ENCODE assay signal across 21 mouse cellular contexts in genomic region chr11:82861558-82861957, GRCm38 (mm10). TPM values are rescaled to one million over a fixed set of nuclear protein-coding genes. Genes with fewer than 3 reads are reported as not detected.
A peak's percentile ranks its signal among the peaks of the same experiment; 100 is the strongest.
DNase-seq lines count a peak whose midpoint lies in the region; ATAC-seq and TF ChIP-seq lines count a peak whose summit lies in the region.
"Had no signal": no experiment of that assay in that cellular context is flagged by ENCODE, and none has a peak within 500 bp of the region (broad histone marks: within the 10 kb centered on the region; RNA-seq: fewer than 3 reads in every experiment).

No protein-coding gene starts in this region.

- DNase-seq in adrenal gland, postnatal 10 days = peak; percentile 27
- no peak for DNase-seq in adrenal gland, postnatal 25 days
- DNase-seq in urinary bladder, postnatal 14 days (ENCODE audit: low spot score) = peak; percentile 30
- no peak for DNase-seq in urinary bladder, postnatal 25 days (ENCODE audit: low spot score)
- DNase-seq in right cerebral cortex, postnatal 4 days = no peak
- DNase-seq: cerebellum, adult 9-10 months; kidney, adult 11 months; lung, adult 2 months; thymus, postnatal 36 days had no signal

- H3K4me3 ChIP-seq in intestine, embryonic 15.5 days (replicated peaks) = no peak overlapping the region
- no peak overlapping the region for H3K4me3 ChIP-seq in intestine, postnatal 0 days (ENCODE audit: low read depth, low read length)
- H3K4me3 ChIP-seq: embryonic facial prominence, embryonic 15.5 days; heart, embryonic 15.5 days; hindbrain, embryonic 12.5 days; limb, embryonic 13.5 days; neural tube, embryonic 12.5 days had no signal

- no peaks in the 10 kb centered on the region for H3K27me3 ChIP-seq in intestine, embryonic 15.5 days (replicated peaks)
- H3K27me3 ChIP-seq in intestine, postnatal 0 days (replicated peaks; ENCODE audit: control insufficient read depth, insufficient read depth, low read length) = no peaks in the 10 kb centered on the region
- H3K27me3 ChIP-seq: embryonic facial prominence, embryonic 15.5 days; heart, embryonic 15.5 days; hindbrain, embryonic 12.5 days; limb, embryonic 13.5 days; neural tube, embryonic 12.5 days had no signal

- no peaks in the 10 kb centered on the region for H3K9me3 ChIP-seq in intestine, embryonic 15.5 days
- no peaks in the 10 kb centered on the region for H3K9me3 ChIP-seq in intestine, postnatal 0 days (ENCODE audit: control insufficient read depth)
- H3K9me3 ChIP-seq: embryonic facial prominence, embryonic 15.5 days; heart, embryonic 15.5 days; hindbrain, embryonic 12.5 days; limb, embryonic 13.5 days; neural tube, embryonic 12.5 days had no signal

- peak; percentile 56 for ATAC-seq in intestine, embryonic 15.5 days
- no peak for ATAC-seq in intestine, postnatal 0 days
- ATAC-seq in erythroid progenitor cell, adult 5-6 weeks (replicated peaks; ENCODE audit: low FRiP score, poor library complexity, severe bottlenecking) = no peak
- ATAC-seq: activated CD4-positive, CD25-positive, alpha-beta regulatory T cell, adult 4 months had no signal

- H3K4me2 ChIP-seq in intestine, embryonic 15.5 days (replicated peaks) = no peak overlapping the region
- no peak overlapping the region for H3K4me2 ChIP-seq in intestine, postnatal 0 days (replicated peaks; ENCODE audit: low read depth)
- H3K4me2 ChIP-seq: embryonic facial prominence, embryonic 15.5 days; heart, embryonic 15.5 days; hindbrain, embryonic 12.5 days; limb, embryonic 13.5 days; neural tube, embryonic 12.5 days had no signal

- H3K4me1 ChIP-seq in intestine, embryonic 15.5 days (replicated peaks) = peaks cover 11% of the 10 kb centered on the region; the same call in 1 of the 2 replicates
- no peaks in the 10 kb centered on the region for H3K4me1 ChIP-seq in intestine, postnatal 0 days (replicated peaks; ENCODE audit: control insufficient read depth, insufficient read depth, low read length)
- H3K4me1 ChIP-seq: embryonic facial prominence, embryonic 15.5 days had no signal

- TF ChIP-seq CTCF in intestine, postnatal 0 days (IDR thresholded peaks at IDR 0.05; ENCODE audit: low read depth) = no peak

- no peaks in the 10 kb centered on the region for H3K36me3 ChIP-seq in intestine, embryonic 15.5 days
- no peaks in the 10 kb centered on the region for H3K36me3 ChIP-seq in intestine, postnatal 0 days (ENCODE audit: control insufficient read depth, insufficient read depth)
- H3K36me3 ChIP-seq: embryonic facial prominence, embryonic 15.5 days; heart, embryonic 15.5 days; hindbrain, embryonic 12.5 days; limb, embryonic 13.5 days; neural tube, embryonic 12.5 days had no signal

- 69% methylated on average over 8 of the region's 8 CpGs for WGBS in intestine, embryonic 15.5 days
- WGBS in intestine, postnatal 0 days = 58% methylated on average over 8 of the region's 8 CpGs

- no peak overlapping the region for H3K27ac ChIP-seq in intestine, embryonic 15.5 days
- no peak overlapping the region for H3K27ac ChIP-seq in intestine, postnatal 0 days (ENCODE audit: low read depth, low read length)
- H3K27ac ChIP-seq: embryonic facial prominence, embryonic 15.5 days; heart, embryonic 15.5 days; hindbrain, embryonic 12.5 days; limb, embryonic 13.5 days; neural tube, embryonic 12.5 days had no signal

- no peak overlapping the region for H3K9ac ChIP-seq in intestine, embryonic 15.5 days
- H3K9ac ChIP-seq in intestine, postnatal 0 days (ENCODE audit: low read depth, low read length) = no peak overlapping the region
- H3K9ac ChIP-seq: embryonic facial prominence, embryonic 15.5 days; heart, embryonic 15.5 days; hindbrain, embryonic 12.5 days; limb, embryonic 13.5 days; neural tube, embryonic 12.5 days had no signal

RNA-seq across cellular contexts. Expression of gene Rffl, which starts 9.5 kb away (rescaled TPM):
- total RNA-seq in adrenal gland, postnatal 10 days (2021) = 10 to 100 TPM in 1 of 2 experiments, 1 to 10 TPM in 1; 9.2 to 11.2 TPM
- total RNA-seq in adrenal gland, postnatal 25 days (2021) = 5.9 and 9.4 TPM in 2 replicates
- polyA plus RNA-seq in intestine, embryonic 15.5 days (2015; fragmentation: Nextera tagmentation; extraction: Ambion mirVana) = 12.5 and 13.8 TPM in 2 replicates
- polyA plus RNA-seq in intestine, postnatal 0 days (2015; fragmentation: Nextera tagmentation; extraction: Ambion mirVana) = 9.7 and 9.8 TPM in 2 replicates
- total RNA-seq in erythroid progenitor cell, adult 5-6 weeks (2015; ENCODE audit: low replicate concordance) = 57.4 and 59.5 TPM in 2 replicates
- 78.4 and 78.7 TPM in 2 replicates for total RNA-seq in erythroid progenitor cell, adult 5-6 weeks (2017; ENCODE audit: low replicate concordance)

RNA-seq across cellular contexts. Expression of gene Rad51d, which starts 28.9 kb away (rescaled TPM):
- 10 to 100 TPM; 14.8 to 19.3 TPM for total RNA-seq in adrenal gland, postnatal 10 days (2021)
- total RNA-seq in adrenal gland, postnatal 25 days (2021) = 15.1 and 19.1 TPM in 2 replicates
- polyA plus RNA-seq in intestine, embryonic 15.5 days (2015; fragmentation: Nextera tagmentation; extraction: Ambion mirVana) = 12.7 and 16.0 TPM in 2 replicates
- 9.1 and 9.7 TPM in 2 replicates for polyA plus RNA-seq in intestine, postnatal 0 days (2015; fragmentation: Nextera tagmentation; extraction: Ambion mirVana)
- 2.9 and 5.9 TPM in 2 replicates for total RNA-seq in erythroid progenitor cell, adult 5-6 weeks (2015; ENCODE audit: low replicate concordance)
- 4.4 and 4.5 TPM in 2 replicates for total RNA-seq in erythroid progenitor cell, adult 5-6 weeks (2017; ENCODE audit: low replicate concordance)

RNA-seq across cellular contexts. Expression of gene Fndc8, which starts 30.4 kb away (rescaled TPM):
- under 1 TPM in 1 of 2 experiments, not detected in 1; 0.30 TPM for total RNA-seq in adrenal gland, postnatal 10 days (2021)
- 0.18 TPM in 1 of 2 replicates, not detected in the other for total RNA-seq in adrenal gland, postnatal 25 days (2021)
- 0.15 and 0.23 TPM in 2 replicates for polyA plus RNA-seq in intestine, embryonic 15.5 days (2015; fragmentation: Nextera tagmentation; extraction: Ambion mirVana)
- polyA plus RNA-seq in intestine, postnatal 0 days (2015; fragmentation: Nextera tagmentation; extraction: Ambion mirVana) = 0.09 and 0.16 TPM in 2 replicates
- total RNA-seq in erythroid progenitor cell, adult 5-6 weeks (2015; ENCODE audit: low replicate concordance) = not detected in 2 replicates
- not detected in 2 replicates for total RNA-seq in erythroid progenitor cell, adult 5-6 weeks (2017; ENCODE audit: low replicate concordance)
- total RNA-seq: layer of hippocampus, adult 8-10 months; midbrain, postnatal 0 days had no signal
- polyA plus RNA-seq: frontal cortex, adult 2 months had no signal

RNA-seq across cellular contexts. Expression of gene Nle1, which starts 46.7 kb away (rescaled TPM):
- 10 to 100 TPM; 18.6 to 22.0 TPM for total RNA-seq in adrenal gland, postnatal 10 days (2021)
- total RNA-seq in adrenal gland, postnatal 25 days (2021) = 23.5 and 31.4 TPM in 2 replicates
- 29.9 and 31.7 TPM in 2 replicates for polyA plus RNA-seq in intestine, embryonic 15.5 days (2015; fragmentation: Nextera tagmentation; extraction: Ambion mirVana)
- polyA plus RNA-seq in intestine, postnatal 0 days (2015; fragmentation: Nextera tagmentation; extraction: Ambion mirVana) = 8.0 and 10.2 TPM in 2 replicates
- total RNA-seq in erythroid progenitor cell, adult 5-6 weeks (2015; ENCODE audit: low replicate concordance) = 2.5 and 7.1 TPM in 2 replicates
- 1.1 and 2.6 TPM in 2 replicates for total RNA-seq in erythroid progenitor cell, adult 5-6 weeks (2017; ENCODE audit: low replicate concordance)

RNA-seq across cellular contexts. Expression of gene Unc45b, which starts 48.8 kb away (rescaled TPM):
- total RNA-seq in adrenal gland, postnatal 10 days (2021) = 10 to 100 TPM; 18.7 to 30.4 TPM
- 6.2 and 9.8 TPM in 2 replicates for total RNA-seq in adrenal gland, postnatal 25 days (2021)
- 1.8 and 2.1 TPM in 2 replicates for polyA plus RNA-seq in intestine, embryonic 15.5 days (2015; fragmentation: Nextera tagmentation; extraction: Ambion mirVana)
- 1.6 and 1.9 TPM in 2 replicates for polyA plus RNA-seq in intestine, postnatal 0 days (2015; fragmentation: Nextera tagmentation; extraction: Ambion mirVana)
- not detected in 2 replicates for total RNA-seq in erythroid progenitor cell, adult 5-6 weeks (2015; ENCODE audit: low replicate concordance)
- total RNA-seq in erythroid progenitor cell, adult 5-6 weeks (2017; ENCODE audit: low replicate concordance) = not detected in 2 replicates
- polyA plus RNA-seq: activated CD4-positive, CD25-positive, alpha-beta regulatory T cell, adult 4 months had no signal

Comparison
In these comparisons a context has a peak if more than half of its experiments do, and no peak if none do; other contexts are left out.
1. DNase-seq: peak in adrenal gland, postnatal 10 days (single experiment) and urinary bladder, postnatal 14 days (single experiment); none in adrenal gland, postnatal 25 days (single experiment), urinary bladder, postnatal 25 days (single experiment) and right cerebral cortex, postnatal 4 days (single experiment).